Mouse (Mus musculus) midbrain, postnatal 0 days (tissue): ENCODE results near the gene Rbfox1. TPM values are rescaled to one million over a fixed set of nuclear protein-coding genes. Genes with fewer than 3 reads are reported as not detected.
A peak's percentile ranks its signal among the peaks of the same experiment; 100 is the strongest.

Experiments
- ATAC-seq: fragments of 200-750 bp; cut with Nextera tagmentation; 2 replicates; pipeline ENCODE4 v1.8.0; 2017; ENCODE audit warnings: moderate number of reproducible peaks, mild to moderate bottlenecking, moderate TSS enrichment, moderate library complexity; ENCODE audit not compliant: low FRiP score
- DNase-seq: peaks from one replicate; pipeline ENCODE4 v3.0.0-alpha.2; 2015; ENCODE audit warnings: low spot score
- H3K27ac ChIP-seq: fragments of 300-500 bp; sonication (generic); 2 replicates; pipeline ENCODE4 v1.5.1; 2014; ENCODE audit warnings: low read depth, mild to moderate bottlenecking, low read length, mixed read lengths
- H3K27me3 ChIP-seq: fragments of 300-500 bp; sonication (generic); 2 replicates; pipeline ENCODE4 v1.6.1; 2014; ENCODE audit warnings: low read length, control low read depth, mixed read lengths; ENCODE audit not compliant: insufficient read depth
- H3K36me3 ChIP-seq: fragments of 300-500 bp; sonication (generic); 2 replicates; pipeline ENCODE4 v1.6.1; 2014; ENCODE audit warnings: low read length, control low read depth, mixed read lengths; ENCODE audit not compliant: insufficient read depth
- H3K4me1 ChIP-seq: fragments of 300-500 bp; sonication (generic); 2 replicates; pipeline ENCODE4 v1.6.1; 2014; ENCODE audit warnings: mild to moderate bottlenecking, control low read depth, antibody characterized with exemption, low read length, mixed read lengths; ENCODE audit not compliant: insufficient read depth
- H3K4me2 ChIP-seq: fragments of 300-500 bp; sonication (generic); 2 replicates; pipeline ENCODE4 v1.6.1; 2014; ENCODE audit warnings: low read depth, mild to moderate bottlenecking, low read length, mixed read lengths; ENCODE audit not compliant: poor library complexity, severe bottlenecking
- H3K4me3 ChIP-seq: fragments of 300-500 bp; sonication (generic); 2 replicates; pipeline ENCODE4 v1.5.1; 2014; ENCODE audit warnings: low read depth, mild to moderate bottlenecking, low read length, moderate library complexity
- H3K9ac ChIP-seq: fragments of 300-500 bp; sonication (generic); replicated peaks from 2 replicates; pipeline ENCODE4 v1.6.1; 2014; ENCODE audit warnings: mild to moderate bottlenecking, low read length, moderate library complexity, mixed read lengths; ENCODE audit not compliant: poor library complexity, severe bottlenecking
- H3K9me3 ChIP-seq: fragments of 300-500 bp; sonication (generic); 2 replicates; pipeline ENCODE4 v1.6.1; 2016; ENCODE audit warnings: low read length, control low read depth
- CTCF ChIP-seq: IDR thresholded peaks from 2 replicates; pipeline ENCODE4 v1.5.1; 2016; ENCODE audit warnings: antibody characterized with exemption, mild to moderate bottlenecking
- WGBS: fragments of 180-500 bp; shearing (Covaris S2); extraction: QIAGEN DNeasy Blood & Tissue Kit; methylation state at CpG from one replicate; pipeline ENCODE4 v1.1.7; 2014; 5-methylcytosine and 5-hydroxymethylcytosine counted together
- polyA plus RNA-seq: library from polyadenylated mRNA; unstranded; fragments of >200 nt; fragmentation: Nextera tagmentation; extraction: Ambion mirVana; gene quantifications from 2 replicates; pipeline ENCODE4 v1.2.1, GENCODE M21; 2015
- total RNA-seq: library from RNA; depleted of rRNA; stranded (reverse); fragments of >200 nt; gene quantifications from 2 replicates; pipeline ENCODE4 v1.2.3, GENCODE M21; 2014

The Rbfox1 gene
- total and polyA plus RNA-seq, 2 experiments from 2014 or later: 142 to 242 TPM

- Histone ChIP-seq H3K36me3 (no peaks in the 10 kb centered on the region), H3K9me3 (no peaks in the 10 kb centered on the region), H3K4me2 (no peak overlapping the region), H3K27me3 (no peaks in the 10 kb centered on the region), H3K4me3 (no peak overlapping the region), H3K27ac (no peak overlapping the region), H3K4me1 (no peaks in the 10 kb centered on the region), H3K9ac (no peak overlapping the region)
- ATAC-seq (peak; percentile 44; the same call in 1 of the 2 replicates), DNase-seq (peak; percentile 85)
- TF ChIP-seq CTCF: peak; percentile 82
- WGBS: 17% methylated on average over 9 of the region's 9 CpGs
These were observed 906.5 kb downstream of the Rbfox1 start for GRCm38 (mm10) chr16:6791655-6792054.

- Histone ChIP-seq H3K4me3 (no peak overlapping the region), H3K27ac (no peak overlapping the region), H3K4me1 (no peaks in the 10 kb centered on the region), H3K9ac (no peak overlapping the region), H3K4me2 (no peak overlapping the region), H3K36me3 (no peaks in the 10 kb centered on the region), H3K27me3 (no peaks in the 10 kb centered on the region), H3K9me3 (no peaks in the 10 kb centered on the region)
- ATAC-seq (no peak), DNase-seq (no peak)
- TF ChIP-seq CTCF: no peak
- WGBS: 93% methylated on average over 2 of the region's 2 CpGs
These were observed 921.1 kb downstream of the Rbfox1 start for GRCm38 (mm10) chr16:6806246-6806645.

DNA sequence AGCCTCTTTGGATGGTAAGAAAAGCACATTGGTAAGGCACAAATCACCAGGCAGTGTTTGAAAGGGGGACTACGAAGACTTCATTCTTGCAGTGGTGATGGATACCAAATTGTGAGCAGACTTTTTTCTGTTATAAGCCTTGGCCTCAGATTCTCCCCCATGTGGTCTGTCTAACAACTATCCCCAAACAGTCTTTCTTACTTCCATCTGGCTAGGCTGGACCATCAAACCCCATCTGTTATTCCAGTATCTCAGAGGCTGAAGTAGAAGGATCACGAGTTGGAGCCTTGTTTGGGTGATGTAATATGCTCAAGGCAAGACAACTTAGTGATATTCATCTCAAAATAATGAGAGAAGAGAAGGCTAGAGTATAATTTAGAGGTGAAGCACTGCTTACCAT lies 922.7 kb downstream of the Rbfox1 start:
- no peak for TF ChIP-seq CTCF
- Histone ChIP-seq H3K4me1 (no peaks in the 10 kb centered on the region), H3K4me2 (no peak overlapping the region), H3K9ac (no peak overlapping the region), H3K27ac (no peak overlapping the region), H3K9me3 (no peaks in the 10 kb centered on the region), H3K36me3 (no peaks in the 10 kb centered on the region), H3K4me3 (no peak overlapping the region), H3K27me3 (no peaks in the 10 kb centered on the region)
- ATAC-seq (no peak), DNase-seq (no peak)
- 78% methylated on average over 2 of the region's 2 CpGs for WGBS

- TF ChIP-seq CTCF: no peak
- Histone ChIP-seq H3K27ac (no peak overlapping the region), H3K9me3 (no peaks in the 10 kb centered on the region), H3K36me3 (no peaks in the 10 kb centered on the region), H3K4me3 (no peak overlapping the region), H3K4me1 (0 out of 2 replicates have a peak, but pooled peaks cover 3% of the 10 kb centered on the region), H3K27me3 (no peaks in the 10 kb centered on the region), H3K4me2 (no peak overlapping the region), H3K9ac (no peak overlapping the region)
- ATAC-seq (no peak), DNase-seq (no peak)
- WGBS: 69% methylated on average over 3 of the region's 3 CpGs
These were observed 928.7 kb downstream of the Rbfox1 start for GRCm38 (mm10) chr16:6813871-6814270.

DNA sequence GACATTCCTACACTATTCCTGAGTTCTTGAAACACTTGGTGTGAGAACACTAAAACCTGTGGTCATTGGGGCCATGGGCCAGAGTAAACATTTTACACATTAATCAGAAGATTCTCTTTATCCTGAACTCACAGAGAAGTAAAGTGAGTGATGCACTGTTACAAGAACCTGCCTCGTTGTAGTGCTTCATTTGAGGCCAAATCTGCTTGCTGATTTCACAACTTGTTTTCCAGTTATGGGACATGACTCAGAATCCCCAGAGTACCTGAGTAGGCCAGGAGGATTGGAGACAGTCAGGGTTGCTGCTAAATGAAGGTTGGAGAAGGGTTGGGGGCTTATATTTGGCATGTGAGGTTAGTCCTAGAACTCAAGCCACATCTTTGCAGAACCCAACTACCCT lies 936.6 kb downstream of the Rbfox1 start:
- ATAC-seq: no peak

GRCm38 (mm10) chr16:6829892-6830524 lies 944.9 kb downstream of the Rbfox1 start:
- no peak for DNase-seq
- Histone ChIP-seq H3K27ac (no peak overlapping the region), H3K4me2 (no peak overlapping the region), H3K36me3 (no peaks in the 10 kb centered on the region), H3K9ac (no peak overlapping the region), H3K4me1 (no peaks in the 10 kb centered on the region), H3K4me3 (no peak overlapping the region), H3K9me3 (no peaks in the 10 kb centered on the region), H3K27me3 (no peaks in the 10 kb centered on the region)
- 90% methylated on average over 6 of the region's 6 CpGs for WGBS
- no peak for ATAC-seq
- TF ChIP-seq CTCF: no peak

More for the DNA sequence above, 936.6 kb downstream of the Rbfox1 start:
- 72% methylated on average over 1 of the region's 1 CpGs for WGBS
- Histone ChIP-seq H3K9ac (no peak overlapping the region), H3K9me3 (no peaks in the 10 kb centered on the region), H3K27me3 (no peaks in the 10 kb centered on the region), H3K27ac (no peak overlapping the region), H3K36me3 (no peaks in the 10 kb centered on the region), H3K4me2 (no peak overlapping the region), H3K4me3 (no peak overlapping the region), H3K4me1 (no peaks in the 10 kb centered on the region)
- no peak for TF ChIP-seq CTCF
- DNase-seq: no peak
